ENCODE assay signal across 16 mouse cellular contexts in the genomic region with DNA sequence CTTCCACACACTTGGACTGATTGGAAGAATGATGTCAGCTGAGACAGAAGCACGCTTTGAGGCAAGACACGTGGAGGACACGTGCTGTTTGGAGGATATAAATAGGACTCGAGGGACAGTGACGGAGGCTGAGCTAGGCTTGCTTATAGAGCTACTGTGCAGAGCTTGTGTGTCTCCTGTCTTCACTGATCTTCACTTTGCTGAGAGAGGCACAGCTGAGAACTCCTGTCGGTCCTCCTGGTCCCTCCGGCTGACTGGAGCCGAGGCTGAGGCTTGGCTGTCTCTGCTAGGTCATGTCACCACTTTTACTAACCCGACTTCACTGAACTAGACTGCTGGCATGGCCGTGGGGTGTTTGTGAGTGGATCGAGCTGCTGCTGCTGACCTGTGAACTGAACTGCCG. TPM values are rescaled to one million over a fixed set of nuclear protein-coding genes. Genes with fewer than 3 reads are reported as not detected.
DNase-seq lines count a peak whose midpoint lies in the region; ATAC-seq and TF ChIP-seq lines count a peak whose summit lies in the region.
"Had no signal": no experiment of that assay in that cellular context is flagged by ENCODE, and none has a peak within 500 bp of the region (broad histone marks: within the 10 kb centered on the region; RNA-seq: fewer than 3 reads in every experiment).

No protein-coding gene starts in this region.

- TF ChIP-seq POLR2A in lung, adult 2 months (IDR thresholded peaks at IDR 0.05; ENCODE audit: borderline replicate concordance, extremely low read depth, low read depth, low read length), result no peak

- no peak overlapping the region for H3K4me2 ChIP-seq in heart, embryonic 12.5 days
- H3K4me2 ChIP-seq: forebrain, embryonic 15.5 days; liver, embryonic 13.5 days; stomach, embryonic 15.5 days had no signal

- no peak overlapping the region for H3K9ac ChIP-seq in heart, embryonic 12.5 days
- H3K9ac ChIP-seq: forebrain, embryonic 15.5 days; liver, embryonic 13.5 days; stomach, embryonic 15.5 days had no signal

- DNase-seq in lung, adult 18-20 months, result peak; percentile 73 to 75
- DNase-seq in lung, adult 2 months, result no peak
- DNase-seq in induced T-regulatory cell, adult 2 months (ENCODE audit: low read depth), result peak; percentile 29
- peak; percentile 69 for DNase-seq in splenic B cell, adult 2 months (ENCODE audit: low read depth, low spot score)
- no peak for DNase-seq in cerebellum, adult 9-10 months
- no peak for DNase-seq in thymus, postnatal 4 days
- DNase-seq: adrenal gland, adult 8-10 months; gastrocnemius, postnatal 25 days; kidney, postnatal 36 days; liver, embryonic 13.5 days; right cerebral cortex, postnatal 4 days had no signal

- peaks cover 19% of the 10 kb centered on the region for H3K4me1 ChIP-seq in lung, adult 2 months (ENCODE audit: control insufficient read depth, insufficient read depth, low read length)
- H3K4me1 ChIP-seq in heart, embryonic 12.5 days (replicated peaks), result peaks cover 50% of the 10 kb centered on the region

- TF ChIP-seq CTCF in lung, adult 2 months (IDR thresholded peaks at IDR 0.05; ENCODE audit: insufficient read depth, low read length), result no peak

- no peak for ATAC-seq in heart, embryonic 12.5 days (ENCODE audit: insufficient number of reproducible peaks, low FRiP score)
- ATAC-seq: forebrain, embryonic 15.5 days; hindbrain, embryonic 16.5 days had no signal

- 30% methylated on average over 12 of the region's 12 CpGs for WGBS in lung, adult 2 months
- WGBS in heart, embryonic 12.5 days, result 37% methylated on average over 12 of the region's 12 CpGs

- H3K27me3 ChIP-seq in heart, embryonic 12.5 days (replicated peaks), result peaks cover 6% of the 10 kb centered on the region
- H3K27me3 ChIP-seq in splenic B cell, adult 2 months (ENCODE audit: control insufficient read depth, insufficient read depth, low read length, poor library complexity, severe bottlenecking), result no peaks in the 10 kb centered on the region
- H3K27me3 ChIP-seq: stomach, embryonic 15.5 days had no signal

- H3K4me3 ChIP-seq in lung, adult 2 months (replicated peaks; ENCODE audit: extremely low read depth, low read depth, low read length), result no peak overlapping the region
- no peak overlapping the region for H3K4me3 ChIP-seq in heart, embryonic 12.5 days
- H3K4me3 ChIP-seq: forebrain, embryonic 15.5 days; liver, embryonic 13.5 days; midbrain, embryonic 10.5 days; stomach, embryonic 15.5 days had no signal

- H3K27ac ChIP-seq in heart, embryonic 12.5 days (ENCODE audit: poor library complexity, severe bottlenecking), result peak overlapping the region; percentile 14; the same call in 1 of the 2 replicates
- H3K27ac ChIP-seq: forebrain, embryonic 15.5 days; liver, embryonic 13.5 days; midbrain, embryonic 10.5 days; stomach, embryonic 15.5 days had no signal

- no peaks in the 10 kb centered on the region for H3K9me3 ChIP-seq in heart, embryonic 12.5 days (replicated peaks)
- H3K9me3 ChIP-seq: forebrain, embryonic 15.5 days; liver, embryonic 13.5 days; midbrain, embryonic 10.5 days; stomach, embryonic 15.5 days had no signal

- no peaks in the 10 kb centered on the region for H3K36me3 ChIP-seq in heart, embryonic 12.5 days
- no peaks in the 10 kb centered on the region for H3K36me3 ChIP-seq in splenic B cell, adult 2 months (ENCODE audit: control insufficient read depth, insufficient read depth, low read length, poor library complexity, severe bottlenecking)
- H3K36me3 ChIP-seq: forebrain, embryonic 15.5 days; liver, embryonic 13.5 days; midbrain, embryonic 10.5 days; stomach, embryonic 15.5 days had no signal

RNA-seq across cellular contexts. Expression of gene Cfap45, which starts 3.1 kb away (rescaled TPM):
- polyA plus RNA-seq in lung, adult 2 months (2012; rRNA removed), result 7.1 and 7.3 TPM in 2 replicates
- polyA plus RNA-seq in heart, embryonic 12.5 days (2016; fragmentation: Nextera tagmentation; extraction: Ambion mirVana), result 1.7 and 3.0 TPM in 2 replicates

RNA-seq across cellular contexts. Expression of gene Tagln2, which starts 23.9 kb away (rescaled TPM):
- 585 and 594 TPM in 2 replicates for polyA plus RNA-seq in lung, adult 2 months (2012; rRNA removed)
- polyA plus RNA-seq in heart, embryonic 12.5 days (2016; fragmentation: Nextera tagmentation; extraction: Ambion mirVana), result 351 and 387 TPM in 2 replicates

RNA-seq across cellular contexts. Expression of gene Vsig8, which starts 32.0 kb away (rescaled TPM):
- 0.37 and 12.5 TPM in 2 replicates for polyA plus RNA-seq in lung, adult 2 months (2012; rRNA removed)
- 0.24 and 0.33 TPM in 2 replicates for polyA plus RNA-seq in heart, embryonic 12.5 days (2016; fragmentation: Nextera tagmentation; extraction: Ambion mirVana)
- polyA plus RNA-seq: liver, embryonic 13.5 days had no signal

RNA-seq across cellular contexts. Expression of gene Igsf9, which starts 42.1 kb away (rescaled TPM):
- 11.1 and 11.8 TPM in 2 replicates for polyA plus RNA-seq in lung, adult 2 months (2012; rRNA removed)
- 11.4 and 11.8 TPM in 2 replicates for polyA plus RNA-seq in heart, embryonic 12.5 days (2016; fragmentation: Nextera tagmentation; extraction: Ambion mirVana)

RNA-seq across cellular contexts. Expression of gene Slamf9, which starts 48.5 kb away (rescaled TPM):
- 10.6 and 15.2 TPM in 2 replicates for polyA plus RNA-seq in lung, adult 2 months (2012; rRNA removed)
- 0.95 and 1.3 TPM in 2 replicates for polyA plus RNA-seq in heart, embryonic 12.5 days (2016; fragmentation: Nextera tagmentation; extraction: Ambion mirVana)
- polyA plus RNA-seq: forebrain, embryonic 15.5 days had no signal

Comparison
In these comparisons a context has a peak if more than half of its experiments do, and no peak if none do; other contexts are left out.
1. DNase-seq: peak in lung, adult 18-20 months (2 of 2), induced T-regulatory cell, adult 2 months (single experiment) and splenic B cell, adult 2 months (single experiment); none in lung, adult 2 months (single experiment), cerebellum, adult 9-10 months (single experiment) and thymus, postnatal 4 days (single experiment).